In the genomic region with DNA sequence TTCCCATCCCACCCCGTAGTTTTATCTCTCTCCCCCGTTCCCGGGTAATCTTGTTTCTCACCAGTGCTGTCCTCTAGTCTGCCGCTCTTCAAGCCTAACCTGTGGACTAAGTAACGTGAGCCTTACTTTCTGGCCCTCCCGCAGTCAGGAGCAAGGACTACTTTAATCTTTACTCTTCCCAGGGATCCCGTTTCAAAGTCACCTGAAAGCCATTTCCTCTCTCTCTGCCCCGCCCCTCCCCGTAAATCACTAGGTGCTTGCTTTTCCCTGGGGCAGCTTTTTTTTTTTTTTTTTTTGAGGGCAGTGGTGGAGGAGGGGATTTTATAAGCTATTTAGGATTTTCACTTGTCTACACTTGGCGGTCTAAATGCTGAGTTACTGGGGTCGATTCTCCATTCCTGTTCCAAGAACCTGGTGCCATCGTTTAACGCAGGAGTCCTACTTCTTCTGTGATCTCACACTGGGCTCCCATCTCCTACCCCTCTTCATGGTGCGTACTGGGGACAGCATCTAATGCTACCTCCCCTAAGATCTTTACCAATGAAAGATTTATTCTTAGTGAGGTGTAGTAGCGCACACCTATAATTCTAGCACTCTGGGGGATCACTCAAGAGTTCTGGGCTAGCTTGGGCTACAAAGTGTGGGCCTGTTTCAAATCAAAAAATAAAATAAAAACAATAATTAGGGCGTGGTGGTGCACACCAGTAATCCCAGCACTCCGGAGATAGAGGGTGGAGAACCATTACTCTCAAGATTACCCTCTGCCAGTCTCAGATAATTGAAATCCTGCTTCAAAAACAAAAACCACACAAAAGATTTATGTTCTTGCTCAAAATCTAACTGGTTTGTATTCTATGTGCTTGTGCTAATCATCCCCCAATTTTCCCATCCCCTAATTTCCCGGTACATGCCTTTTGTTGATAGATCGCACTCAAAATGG, we compare ENCODE assay signal across 8 mouse cellular contexts. TPM values are rescaled to one million over a fixed set of nuclear protein-coding genes. Genes with fewer than 3 reads are reported as not detected.
DNase-seq lines count a peak whose midpoint lies in the region; ATAC-seq and TF ChIP-seq lines count a peak whose summit lies in the region.

No protein-coding gene starts in this region.

- peaks cover 43% of the 10 kb centered on the region for H3K4me1 ChIP-seq in lung, embryonic 15.5 days
- peaks cover 45% of the 10 kb centered on the region for H3K4me1 ChIP-seq in forebrain, embryonic 10.5 days
- peaks cover 15% of the 10 kb centered on the region; the same call in 1 of the 2 replicates for H3K4me1 ChIP-seq in kidney, postnatal 0 days (replicated peaks; ENCODE audit: insufficient read depth, low read length)
- H3K4me1 ChIP-seq in neural tube, embryonic 13.5 days (replicated peaks) = peaks cover 29% of the 10 kb centered on the region

- TF ChIP-seq CTCF in kidney, postnatal 0 days (IDR thresholded peaks at IDR 0.05; ENCODE audit: low read depth) = no peak

- peak overlapping the region; percentile 98 for H3K4me2 ChIP-seq in lung, embryonic 15.5 days
- H3K4me2 ChIP-seq in kidney, postnatal 0 days (ENCODE audit: low read length) = peak overlapping the region; percentile 81
- peak overlapping the region; percentile 97 for H3K4me2 ChIP-seq in neural tube, embryonic 13.5 days

- peaks cover 41% of the 10 kb centered on the region for H3K27me3 ChIP-seq in lung, embryonic 15.5 days
- H3K27me3 ChIP-seq in forebrain, embryonic 10.5 days (ENCODE audit: poor library complexity, severe bottlenecking) = peaks cover 85% of the 10 kb centered on the region
- H3K27me3 ChIP-seq in kidney, postnatal 0 days (ENCODE audit: insufficient read depth, low read length) = no peaks in the 10 kb centered on the region
- H3K27me3 ChIP-seq in neural tube, embryonic 13.5 days = peaks cover 83% of the 10 kb centered on the region

- 0 out of 2 replicates have a peak overlapping the region, but pooled peaks have one; percentile 86 for H3K27ac ChIP-seq in lung, embryonic 15.5 days
- no peak overlapping the region for H3K27ac ChIP-seq in forebrain, embryonic 10.5 days
- peak overlapping the region; percentile 86 for H3K27ac ChIP-seq in kidney, postnatal 0 days
- no peak overlapping the region for H3K27ac ChIP-seq in neural tube, embryonic 13.5 days (replicated peaks)

- 4% methylated on average over 19 of the region's 19 CpGs for WGBS in lung, embryonic 15.5 days
- WGBS in forebrain, embryonic 10.5 days = 1% methylated on average over 19 of the region's 19 CpGs
- 5% methylated on average over 19 of the region's 19 CpGs for WGBS in kidney, postnatal 0 days
- 3% methylated on average over 19 of the region's 19 CpGs for WGBS in neural tube, embryonic 13.5 days

- no peak for DNase-seq in lung, postnatal 4 days
- no peak for DNase-seq in forebrain, embryonic 10.5 days (ENCODE audit: extremely low spot score, low spot score)
- DNase-seq in kidney, postnatal 0 days (ENCODE audit: low spot score) = peak; percentile 73
- DNase-seq in cerebellum, adult 9-11 months = no peak
- no peak for DNase-seq in left cerebral cortex, adult 8-10 months (ENCODE audit: low spot score in 2 of 2)
- DNase-seq in layer of hippocampus, adult 8-10 months (ENCODE audit: low spot score in 2 of 2) = no peak

- peak overlapping the region; percentile 75 for H3K4me3 ChIP-seq in lung, embryonic 15.5 days
- peak overlapping the region; percentile 77 for H3K4me3 ChIP-seq in forebrain, embryonic 10.5 days
- H3K4me3 ChIP-seq in kidney, postnatal 0 days (replicated peaks; ENCODE audit: low read depth, low read length) = peak overlapping the region; percentile 61
- H3K4me3 ChIP-seq in neural tube, embryonic 13.5 days = peak overlapping the region; percentile 57

- H3K9me3 ChIP-seq in lung, embryonic 15.5 days = no peaks in the 10 kb centered on the region
- no peaks in the 10 kb centered on the region for H3K9me3 ChIP-seq in forebrain, embryonic 10.5 days
- H3K9me3 ChIP-seq in kidney, postnatal 0 days (replicated peaks; ENCODE audit: low read length) = no peaks in the 10 kb centered on the region
- no peaks in the 10 kb centered on the region for H3K9me3 ChIP-seq in neural tube, embryonic 13.5 days

- ATAC-seq in lung, embryonic 15.5 days (ENCODE audit: borderline replicate concordance, extremely low read depth, low FRiP score, low TSS enrichment) = no peak
- no peak for ATAC-seq in kidney, postnatal 0 days (replicated peaks; ENCODE audit: low FRiP score, low read depth)
- no peak for ATAC-seq in neural tube, embryonic 13.5 days (ENCODE audit: low read depth)

- no peaks in the 10 kb centered on the region for H3K36me3 ChIP-seq in lung, embryonic 15.5 days
- no peaks in the 10 kb centered on the region for H3K36me3 ChIP-seq in forebrain, embryonic 10.5 days (replicated peaks)
- H3K36me3 ChIP-seq in kidney, postnatal 0 days (ENCODE audit: insufficient read depth, low read length) = no peaks in the 10 kb centered on the region
- H3K36me3 ChIP-seq in neural tube, embryonic 13.5 days = no peaks in the 10 kb centered on the region

- peak overlapping the region; percentile 79; the same call in 1 of the 2 replicates for H3K9ac ChIP-seq in lung, embryonic 15.5 days
- peak overlapping the region; percentile 77 for H3K9ac ChIP-seq in kidney, postnatal 0 days (ENCODE audit: low read depth, low read length)
- H3K9ac ChIP-seq in neural tube, embryonic 13.5 days = no peak overlapping the region; the same call in 1 of the 2 replicates

RNA-seq across cellular contexts. Expression of a gene that starts 1.6 kb away (rescaled TPM):
- 6.9 and 7.2 TPM in 2 replicates for polyA plus RNA-seq in lung, embryonic 15.5 days (2015; fragmentation: Nextera tagmentation; extraction: Ambion mirVana)
- 1.5 and 2.4 TPM in 2 replicates for polyA plus RNA-seq in forebrain, embryonic 10.5 days (2016; fragmentation: Nextera tagmentation; extraction: Ambion mirVana)
- polyA plus RNA-seq in kidney, postnatal 0 days (2015; fragmentation: Nextera tagmentation; extraction: Ambion mirVana) = 14.9 and 17.7 TPM in 2 replicates
- polyA plus RNA-seq in neural tube, embryonic 13.5 days (2015; fragmentation: Nextera tagmentation; extraction: Ambion mirVana) = 1.7 and 2.8 TPM in 2 replicates
- 10 to 100 TPM; 16.2 to 20.2 (median 19.1) TPM for total RNA-seq in left cerebral cortex, adult 8-10 months (2022)
- total RNA-seq in layer of hippocampus, adult 8-10 months (2022) = 10 to 100 TPM; 23.4 to 28.6 (median 24.9) TPM

Comparison
In these comparisons a context has a peak if more than half of its experiments do, and no peak if none do; other contexts are left out.
1. H3K27ac ChIP-seq: peak in lung, embryonic 15.5 days (single experiment) and kidney, postnatal 0 days (single experiment); none in forebrain, embryonic 10.5 days (single experiment) and neural tube, embryonic 13.5 days (single experiment).
2. Peak in every context shown above with its lines, with median percentiles within 50 percentile points of each other: H3K4me2 ChIP-seq and H3K4me3 ChIP-seq.